Mouse (Mus musculus) liver, embryonic 12.5 days (tissue): ENCODE measurements at regions not wholly inside any gene's neighbourhood (a gene's known extent, or its start where the extent isn't known, plus 50 kb on each side); places are given as distances from the start of the nearest gene placed in this dataset.

Experiments
- ATAC-seq: fragments of 200-750 bp; cut with Nextera tagmentation; 2 replicates; pipeline ENCODE4 v1.8.0; 2017; ENCODE audit warnings: moderate number of reproducible peaks, mild to moderate bottlenecking, moderate library complexity
- H3K27ac ChIP-seq: fragments of 300-500 bp; sonication (generic); 2 replicates; pipeline ENCODE4 v1.5.1; 2016; ENCODE audit warnings: mild to moderate bottlenecking
- H3K27me3 ChIP-seq: fragments of 300-500 bp; sonication (generic); replicated peaks from 2 replicates; pipeline ENCODE4 v1.6.1; 2016; ENCODE audit warnings: mild to moderate bottlenecking, moderate library complexity
- H3K36me3 ChIP-seq: fragments of 300-500 bp; sonication (generic); 2 replicates; pipeline ENCODE4 v1.6.1; 2016; ENCODE audit warnings: mild to moderate bottlenecking, moderate library complexity
- H3K4me1 ChIP-seq: fragments of 300-500 bp; sonication (generic); 2 replicates; pipeline ENCODE4 v1.6.1; 2016
- H3K4me2 ChIP-seq: fragments of 300-500 bp; sonication (generic); 2 replicates; pipeline ENCODE4 v1.6.1; 2016; ENCODE audit warnings: mild to moderate bottlenecking, moderate library complexity
- H3K4me3 ChIP-seq: fragments of 300-500 bp; sonication (generic); 2 replicates; pipeline ENCODE4 v1.5.1; 2016; ENCODE audit warnings: mild to moderate bottlenecking, moderate library complexity
- H3K9ac ChIP-seq: fragments of 300-500 bp; sonication (generic); 2 replicates; pipeline ENCODE4 v1.6.1; 2016; ENCODE audit warnings: mild to moderate bottlenecking, moderate library complexity
- H3K9me3 ChIP-seq: fragments of 300-500 bp; sonication (generic); replicated peaks from 2 replicates; pipeline ENCODE4 v1.6.1; 2016; ENCODE audit warnings: mild to moderate bottlenecking, moderate library complexity
- WGBS: fragments of 180-500 bp; shearing (Covaris S2); methylation state at CpG from one replicate; pipeline ENCODE4 v1.1.7; 2016; ENCODE audit not compliant: insufficient replicate concordance; 5-methylcytosine and 5-hydroxymethylcytosine counted together

- H3K36me3 ChIP-seq: no peaks in the 10 kb centered on the region
- no peak for ATAC-seq
- H3K4me2 ChIP-seq: no peak overlapping the region
- no peaks in the 10 kb centered on the region for H3K4me1 ChIP-seq
- H3K27me3 ChIP-seq: no peaks in the 10 kb centered on the region
- no peak overlapping the region for H3K9ac ChIP-seq
- 70% methylated on average over 6 of the region's 6 CpGs for WGBS
- no peaks in the 10 kb centered on the region for H3K9me3 ChIP-seq
- no peak overlapping the region for H3K27ac ChIP-seq
- no peak overlapping the region for H3K4me3 ChIP-seq
Measured at GRCm38 (mm10) chr14:105528107-105528506, 269.7 kb downstream of the Ndfip2 start.

DNA sequence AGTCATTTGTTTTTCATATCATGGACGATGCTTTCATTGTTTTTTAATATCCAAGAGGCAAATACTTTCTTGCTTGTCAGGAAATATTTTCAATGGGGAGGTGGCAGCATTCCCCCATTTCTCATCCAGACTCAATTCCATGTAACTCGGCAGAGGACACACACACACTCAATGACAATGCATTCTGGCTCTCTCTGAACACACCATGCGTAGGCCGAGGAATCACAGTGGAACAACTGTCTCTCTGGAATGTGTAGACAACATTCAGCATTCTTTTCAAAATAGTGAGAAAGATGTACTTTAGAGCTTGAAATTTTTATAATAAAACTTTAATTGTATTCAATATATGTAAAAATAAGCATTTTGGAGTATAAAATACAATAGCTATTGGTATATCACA lies 265.5 kb downstream of the Ndfip2 start:
- H3K4me2 ChIP-seq: no peak overlapping the region
- H3K9me3 ChIP-seq: no peaks in the 10 kb centered on the region
- no peak overlapping the region for H3K4me3 ChIP-seq
- whole genome bisulfite sequencing: 81% methylated on average over 4 of the region's 4 CpGs
- no peak for ATAC-seq
- H3K4me1 ChIP-seq: no peaks in the 10 kb centered on the region
- H3K9ac ChIP-seq: no peak overlapping the region
- no peak overlapping the region for H3K27ac ChIP-seq
- H3K27me3 ChIP-seq: no peaks in the 10 kb centered on the region
- no peaks in the 10 kb centered on the region for H3K36me3 ChIP-seq

GRCm38 (mm10) chr14:105522279-105522678 lies 263.9 kb downstream of the Ndfip2 start:
- no peak overlapping the region for H3K4me3 ChIP-seq
- no peak for ATAC-seq

DNA sequence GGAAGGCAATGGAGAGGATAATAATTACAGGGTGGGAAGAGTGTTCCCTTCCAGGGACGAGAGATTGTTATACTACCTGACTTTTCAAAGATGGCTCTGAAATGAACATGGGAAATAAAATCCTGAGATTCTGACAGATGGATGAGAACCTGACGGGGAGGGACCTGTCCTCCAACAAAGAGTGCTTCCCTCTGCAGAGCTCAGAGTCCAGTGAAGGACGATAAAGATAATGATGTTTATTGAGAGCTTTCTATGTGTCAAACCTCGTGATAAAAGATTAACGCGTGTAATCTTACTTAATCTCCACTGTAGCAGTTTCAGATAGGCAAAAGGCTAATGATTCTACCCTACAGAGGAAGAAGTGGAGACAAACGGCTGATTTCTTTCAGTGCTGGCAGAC lies 260.3 kb downstream of the Ndfip2 start:
- Histone ChIP-seq H3K4me3 (no peak overlapping the region), H3K27ac (no peak overlapping the region), H3K9ac (no peak overlapping the region), H3K4me2 (no peak overlapping the region), H3K27me3 (no peaks in the 10 kb centered on the region), H3K4me1 (no peaks in the 10 kb centered on the region), H3K9me3 (no peaks in the 10 kb centered on the region), H3K36me3 (no peaks in the 10 kb centered on the region)
- ATAC-seq: no peak
- 51% methylated on average over 7 of the region's 7 CpGs for WGBS

More at GRCm38 (mm10) chr14:105522279-105522678, 263.9 kb downstream of the Ndfip2 start:
- Histone ChIP-seq H3K4me2 (no peak overlapping the region), H3K36me3 (no peaks in the 10 kb centered on the region), H3K27ac (no peak overlapping the region), H3K9me3 (no peaks in the 10 kb centered on the region), H3K9ac (no peak overlapping the region), H3K27me3 (no peaks in the 10 kb centered on the region), H3K4me1 (no peaks in the 10 kb centered on the region)
- 15% methylated on average over 1 of the region's 1 CpGs for WGBS

GRCm38 (mm10) chr14:105514413-105514812 lies 256.0 kb downstream of the Ndfip2 start:
- no peak for ATAC-seq
- no peaks in the 10 kb centered on the region for H3K4me1 ChIP-seq
- WGBS: 44% methylated on average over 9 of the region's 9 CpGs
- no peak overlapping the region for H3K4me3 ChIP-seq
- no peaks in the 10 kb centered on the region for H3K27me3 ChIP-seq
- no peak overlapping the region for H3K9ac ChIP-seq
- H3K36me3 ChIP-seq: no peaks in the 10 kb centered on the region
- no peak overlapping the region for H3K27ac ChIP-seq
- H3K4me2 ChIP-seq: no peak overlapping the region
- H3K9me3 ChIP-seq: no peaks in the 10 kb centered on the region

DNA sequence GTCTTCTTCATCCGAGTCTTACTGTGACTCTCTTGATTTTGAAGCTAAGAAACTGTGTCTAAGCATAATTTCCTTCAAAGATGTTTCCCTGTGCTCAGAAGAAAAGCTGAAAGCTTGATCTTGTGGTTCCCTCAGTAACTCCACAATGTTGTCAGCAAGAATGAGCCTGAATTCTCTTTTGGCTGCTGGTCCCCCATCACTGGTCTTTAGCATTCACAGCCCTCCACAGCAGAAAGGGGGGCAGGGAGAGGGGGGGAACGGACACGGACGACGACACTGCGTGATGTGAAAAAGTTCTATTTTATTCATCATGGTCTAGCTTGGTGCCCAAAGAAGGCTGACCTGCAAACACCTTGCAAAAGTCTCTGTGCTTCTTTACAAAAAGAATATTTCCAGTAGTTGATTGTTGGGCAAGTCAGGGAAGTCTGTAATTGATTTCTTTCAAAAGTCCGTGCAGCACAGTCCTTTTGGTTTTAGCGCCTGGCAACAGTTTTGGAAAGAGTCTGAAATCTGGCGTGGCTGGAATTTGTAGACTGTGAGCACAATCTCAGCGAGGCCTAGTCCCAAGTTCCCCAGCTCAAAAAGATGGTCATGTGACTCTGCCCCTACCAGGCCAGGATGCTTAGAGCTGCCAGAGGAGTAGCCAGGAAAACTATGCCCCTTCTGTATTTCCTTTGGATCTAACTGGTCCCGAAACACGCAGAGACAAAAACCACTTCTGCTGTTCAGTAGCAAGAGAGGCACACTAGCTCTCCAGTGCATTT lies 254.7 kb downstream of the Ndfip2 start:
- H3K36me3 ChIP-seq: no peaks in the 10 kb centered on the region
- no peaks in the 10 kb centered on the region for H3K4me1 ChIP-seq
- H3K4me3 ChIP-seq: no peak overlapping the region
- 72% methylated on average over 12 of the region's 12 CpGs for WGBS
- no peak overlapping the region for H3K9ac ChIP-seq
- no peak overlapping the region for H3K27ac ChIP-seq
- no peak for ATAC-seq
- no peaks in the 10 kb centered on the region for H3K27me3 ChIP-seq
- H3K9me3 ChIP-seq: no peaks in the 10 kb centered on the region
- H3K4me2 ChIP-seq: no peak overlapping the region

DNA sequence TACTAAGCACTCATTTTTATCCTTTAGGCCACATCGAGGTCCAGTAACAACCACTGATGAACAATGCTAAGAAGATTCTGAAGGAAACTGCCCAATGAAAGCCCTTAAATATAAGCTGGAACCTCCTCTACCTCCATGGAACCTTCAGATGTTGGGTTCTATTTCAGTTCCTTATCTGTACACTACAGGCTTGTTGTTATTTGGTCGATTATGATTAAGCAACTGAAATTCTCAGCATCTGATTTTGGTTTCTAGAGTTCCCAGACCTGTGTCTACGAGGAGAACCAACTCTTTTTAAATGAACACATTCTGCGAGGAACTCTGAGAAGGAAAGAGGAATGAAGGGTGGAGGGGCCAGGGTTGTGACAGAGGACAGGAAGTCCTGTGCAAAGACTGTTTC lies 253.5 kb downstream of the Ndfip2 start:
- Histone ChIP-seq H3K9ac (no peak overlapping the region), H3K4me2 (no peak overlapping the region), H3K9me3 (no peaks in the 10 kb centered on the region), H3K27me3 (no peaks in the 10 kb centered on the region), H3K4me3 (no peak overlapping the region), H3K4me1 (no peaks in the 10 kb centered on the region), H3K27ac (no peak overlapping the region), H3K36me3 (no peaks in the 10 kb centered on the region)
- no peak for ATAC-seq
- 53% methylated on average over 4 of the region's 4 CpGs for WGBS

DNA sequence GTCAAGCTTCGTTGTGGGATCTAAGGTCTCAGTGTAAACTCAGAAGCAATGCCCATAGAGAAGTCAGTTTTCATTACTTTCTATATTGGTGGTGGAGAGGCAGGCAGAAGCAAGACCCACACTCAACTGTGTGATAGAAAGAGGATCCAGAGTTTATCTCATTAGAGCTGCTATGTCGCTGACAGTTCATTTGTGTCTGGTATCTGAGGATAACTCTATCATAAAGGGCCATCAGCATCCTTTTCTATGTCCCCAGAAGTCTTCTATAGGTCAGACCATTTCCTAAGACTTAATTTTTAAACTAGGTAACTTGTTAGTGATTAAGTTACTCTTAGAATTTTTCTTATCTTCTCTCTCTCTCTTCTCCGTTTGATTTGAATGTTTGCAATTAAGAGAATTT lies 252.8 kb downstream of the Ndfip2 start:
- Histone ChIP-seq H3K36me3 (no peaks in the 10 kb centered on the region), H3K27ac (no peak overlapping the region), H3K27me3 (no peaks in the 10 kb centered on the region), H3K9me3 (no peaks in the 10 kb centered on the region), H3K9ac (no peak overlapping the region), H3K4me2 (no peak overlapping the region), H3K4me3 (no peak overlapping the region), H3K4me1 (no peaks in the 10 kb centered on the region)
- ATAC-seq: no peak
- 57% methylated on average over 3 of the region's 3 CpGs for WGBS

DNA sequence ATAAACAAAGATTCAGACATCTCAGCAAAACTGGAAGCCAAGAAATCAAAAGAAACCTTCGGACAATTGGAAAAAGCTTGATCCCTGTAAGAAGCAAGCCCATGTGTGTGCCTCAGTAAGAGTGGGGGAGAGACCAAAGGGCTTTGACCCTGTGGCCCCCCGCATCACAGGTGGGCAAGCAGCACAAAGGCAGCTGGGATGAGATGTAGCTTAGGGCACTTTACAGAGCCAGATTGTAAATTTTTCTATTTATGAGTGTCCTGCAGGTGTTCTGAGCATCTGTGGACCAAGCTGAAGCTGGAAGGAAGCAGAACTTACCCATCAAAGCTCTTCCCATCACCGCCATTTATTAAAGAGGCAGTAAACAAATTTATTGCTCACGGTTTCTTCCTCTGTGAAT lies 246.9 kb downstream of the Ndfip2 start:
- Histone ChIP-seq H3K4me3 (no peak overlapping the region), H3K27me3 (peaks cover 11% of the 10 kb centered on the region), H3K9me3 (no peaks in the 10 kb centered on the region), H3K36me3 (no peaks in the 10 kb centered on the region), H3K4me1 (no peaks in the 10 kb centered on the region; the same call in 1 of the 2 replicates), H3K9ac (no peak overlapping the region), H3K4me2 (no peak overlapping the region), H3K27ac (no peak overlapping the region)
- WGBS: 74% methylated on average over 4 of the region's 4 CpGs
- no peak for ATAC-seq

DNA sequence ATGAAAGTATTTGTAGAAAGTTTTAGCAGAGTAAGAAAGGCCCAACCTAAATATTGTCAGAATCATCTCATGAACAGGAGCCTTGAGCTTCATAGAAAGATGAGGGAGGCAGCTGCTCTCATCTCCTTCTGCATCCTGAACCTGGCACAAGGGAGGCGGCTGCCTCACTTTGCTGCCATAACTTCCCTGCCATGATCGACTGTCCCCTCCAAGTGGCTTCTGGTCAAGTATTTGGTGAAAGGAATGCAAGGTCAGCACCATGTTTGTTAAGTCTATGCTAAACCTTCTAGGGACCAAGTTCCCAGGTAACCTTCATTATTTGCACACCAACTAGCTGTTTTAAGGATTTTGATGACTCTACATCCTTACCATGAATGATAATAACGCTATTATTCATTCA lies 246.0 kb downstream of the Ndfip2 start:
- H3K4me1 ChIP-seq: no peaks in the 10 kb centered on the region; the same call in 1 of the 2 replicates
- no peak overlapping the region for H3K4me2 ChIP-seq
- peaks cover 11% of the 10 kb centered on the region for H3K27me3 ChIP-seq
- no peak overlapping the region for H3K4me3 ChIP-seq
- no peaks in the 10 kb centered on the region for H3K36me3 ChIP-seq
- no peaks in the 10 kb centered on the region for H3K9me3 ChIP-seq
- no peak overlapping the region for H3K27ac ChIP-seq
- WGBS: 72% methylated on average over 3 of the region's 3 CpGs
- ATAC-seq: no peak
- no peak overlapping the region for H3K9ac ChIP-seq

- Histone ChIP-seq H3K4me1 (peaks cover 1% of the 10 kb centered on the region; the same call in 1 of the 2 replicates), H3K9me3 (no peaks in the 10 kb centered on the region), H3K9ac (no peak overlapping the region), H3K4me3 (no peak overlapping the region), H3K36me3 (no peaks in the 10 kb centered on the region), H3K27ac (no peak overlapping the region), H3K27me3 (peaks cover 11% of the 10 kb centered on the region), H3K4me2 (no peak overlapping the region)
- no peak for ATAC-seq
- 79% methylated on average over 5 of the region's 5 CpGs for WGBS
Measured at GRCm38 (mm10) chr14:105503806-105504205, 245.4 kb downstream of the Ndfip2 start.

- Histone ChIP-seq H3K27ac (no peak overlapping the region), H3K4me3 (no peak overlapping the region)
Measured at GRCm38 (mm10) chr14:105502633-105502975, 244.2 kb downstream of the Ndfip2 start.

More at GRCm38 (mm10) chr14:105502633-105502975, 244.2 kb downstream of the Ndfip2 start:
- no peak for ATAC-seq
- no peak overlapping the region for H3K4me2 ChIP-seq
- WGBS: 45% methylated on average over 11 of the region's 11 CpGs
- no peak overlapping the region for H3K9ac ChIP-seq
- H3K9me3 ChIP-seq: no peaks in the 10 kb centered on the region
- H3K27me3 ChIP-seq: peaks cover 11% of the 10 kb centered on the region
- no peaks in the 10 kb centered on the region for H3K36me3 ChIP-seq
- peaks cover 5% of the 10 kb centered on the region; the same call in 1 of the 2 replicates for H3K4me1 ChIP-seq
